Mouse (Mus musculus) kidney, embryonic 16.5 days (tissue): ENCODE results near the gene Ugt1a9. TPM values are rescaled to one million over a fixed set of nuclear protein-coding genes. Genes with fewer than 3 reads are reported as not detected.
A peak's percentile ranks its signal among the peaks of the same experiment; 100 is the strongest.

ENCODE experiments used
- ATAC-seq: fragments of 200-750 bp; cut with Nextera tagmentation; 2 replicates; pipeline ENCODE4 v1.8.0; 2017; ENCODE audit warnings: moderate TSS enrichment; ENCODE audit not compliant: low FRiP score, low TSS enrichment
- H3K27ac ChIP-seq: fragments of 300-500 bp; sonication (generic); 2 replicates; pipeline ENCODE4 v1.5.1; 2014; ENCODE audit warnings: low read length
- H3K27me3 ChIP-seq: fragments of 300-500 bp; sonication (generic); 2 replicates; pipeline ENCODE4 v1.6.1; 2014; ENCODE audit warnings: low read length, control low read depth, mixed read lengths; ENCODE audit not compliant: insufficient read depth
- H3K36me3 ChIP-seq: fragments of 300-500 bp; sonication (generic); 2 replicates; pipeline ENCODE4 v1.6.1; 2014; ENCODE audit warnings: low read length, control low read depth, mixed read lengths; ENCODE audit not compliant: insufficient read depth
- H3K4me1 ChIP-seq: fragments of 300-500 bp; sonication (generic); 2 replicates; pipeline ENCODE4 v1.6.1; 2014; ENCODE audit warnings: low read length, control low read depth, mixed read lengths; ENCODE audit not compliant: insufficient read depth
- H3K4me2 ChIP-seq: fragments of 300-500 bp; sonication (generic); replicated peaks from 2 replicates; pipeline ENCODE4 v1.6.1; 2014; ENCODE audit warnings: low read depth, low read length
- H3K4me3 ChIP-seq: fragments of 300-500 bp; sonication (generic); 2 replicates; pipeline ENCODE4 v1.5.1; 2014; ENCODE audit warnings: mild to moderate bottlenecking, low read length
- H3K9ac ChIP-seq: fragments of 300-500 bp; sonication (generic); replicated peaks from 2 replicates; pipeline ENCODE4 v1.6.1; 2014; ENCODE audit warnings: low read length
- H3K9me3 ChIP-seq: fragments of 300-500 bp; sonication (generic); 2 replicates; pipeline ENCODE4 v1.6.1; 2016; ENCODE audit warnings: low read length, control low read depth
- WGBS: fragments of 180-500 bp; shearing (Covaris S2); extraction: QIAGEN DNeasy Blood & Tissue Kit; methylation state at CpG from one replicate; pipeline ENCODE4 v1.1.7; 2014; 5-methylcytosine and 5-hydroxymethylcytosine counted together
- polyA plus RNA-seq: library from polyadenylated mRNA; unstranded; fragments of >200 nt; fragmentation: Nextera tagmentation; extraction: Ambion mirVana; gene quantifications from 2 replicates; pipeline ENCODE4 v1.2.1, GENCODE M21; 2015

Ugt1a9 gene
- polyA plus RNA-seq, 1 experiment from 2014 or later = 7.1 TPM

DNA sequence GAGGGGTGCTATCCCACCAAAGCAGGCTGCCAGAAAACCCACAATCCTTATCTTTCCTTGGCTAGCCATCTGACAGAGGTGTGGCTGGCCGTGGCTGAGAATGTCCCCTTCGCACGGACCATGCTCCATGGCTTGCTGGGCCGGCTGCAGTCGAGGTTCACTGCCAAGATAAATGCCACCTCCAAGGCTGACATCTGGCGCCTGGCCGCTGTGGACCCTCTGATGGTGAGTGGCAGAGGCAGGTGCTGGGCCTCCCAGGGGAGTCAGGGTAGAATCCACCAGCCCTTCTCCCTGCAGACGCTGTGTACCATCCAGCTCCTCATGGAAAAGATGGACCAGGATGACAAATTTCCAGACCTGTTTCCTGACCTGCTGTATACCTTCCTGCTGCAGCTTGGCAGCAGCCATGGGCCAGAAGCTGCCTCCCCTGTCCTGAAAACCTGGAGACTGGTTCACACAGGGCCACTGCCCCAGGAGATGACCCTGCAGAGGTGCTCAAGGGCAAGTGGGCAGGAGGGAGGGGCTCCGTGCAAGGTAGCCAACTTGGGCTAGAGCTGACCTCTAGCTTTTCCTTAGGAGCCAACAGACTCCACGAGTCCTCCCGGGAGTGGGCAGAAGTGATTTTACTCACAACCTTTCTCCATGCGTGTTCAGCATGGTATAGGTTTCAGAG, 184.3 kb downstream of the Ugt1a9 start:
- Histone ChIP-seq H3K4me3 (no peak overlapping the region), H3K4me2 (no peak overlapping the region), H3K4me1 (peaks cover 10% of the 10 kb centered on the region), H3K27me3 (no peaks in the 10 kb centered on the region), H3K9ac (no peak overlapping the region), H3K27ac (no peak overlapping the region), H3K36me3 (peaks cover 6% of the 10 kb centered on the region), H3K9me3 (peaks cover 56% of the 10 kb centered on the region)
- WGBS = 82% methylated on average over 12 of the region's 12 CpGs
- ATAC-seq = no peak

- H3K36me3 ChIP-seq = peaks cover 10% of the 10 kb centered on the region
- no peak overlapping the region for H3K9ac ChIP-seq
- H3K27me3 ChIP-seq = no peaks in the 10 kb centered on the region
- 54% methylated on average over 2 of the region's 2 CpGs for WGBS
- no peak overlapping the region for H3K27ac ChIP-seq
- peaks cover 13% of the 10 kb centered on the region for H3K4me1 ChIP-seq
- H3K4me3 ChIP-seq = no peak overlapping the region
- no peak overlapping the region for H3K4me2 ChIP-seq
- peaks cover 51% of the 10 kb centered on the region for H3K9me3 ChIP-seq
- no peak for ATAC-seq
Observed at GRCm38 (mm10) chr1:88255466-88255857, 184.9 kb downstream of the Ugt1a9 start.

DNA sequence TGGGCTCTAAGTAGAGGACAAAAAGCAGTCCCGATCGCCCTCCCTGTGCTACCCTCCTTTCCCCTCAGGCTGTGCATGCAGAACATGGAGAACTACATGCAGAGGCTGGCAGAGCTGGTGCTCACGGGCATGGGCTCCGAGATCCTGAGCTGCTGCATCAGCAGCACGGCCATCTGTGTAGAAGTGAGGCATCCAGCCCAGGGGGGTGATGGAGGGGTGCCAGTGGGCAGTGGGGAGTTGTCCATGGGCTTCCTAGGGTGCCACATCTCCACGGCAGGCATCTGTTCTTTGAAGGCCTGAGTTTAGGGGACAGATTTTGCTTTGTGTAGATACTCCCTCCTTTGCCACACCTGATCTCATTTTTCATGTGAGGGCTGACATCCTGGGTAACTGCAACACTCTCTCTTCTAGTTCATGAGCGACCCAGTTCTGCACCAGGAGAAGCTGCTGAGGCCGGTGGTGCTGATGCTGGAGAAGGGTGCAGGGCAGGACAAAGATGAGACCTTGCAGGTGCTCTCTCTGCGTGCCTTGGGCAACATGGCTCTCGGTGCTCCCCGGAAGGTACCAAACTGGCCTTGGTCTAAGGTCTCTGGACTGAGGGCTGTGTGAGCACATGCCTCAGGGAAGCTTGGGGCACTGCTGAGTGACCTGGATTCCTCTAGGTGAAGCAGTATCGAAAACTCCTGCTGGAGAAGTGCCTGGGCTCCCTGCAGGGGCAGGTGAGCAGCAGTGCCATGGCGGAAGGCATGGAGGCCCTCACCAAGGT, 185.6 kb downstream of the Ugt1a9 start:
- no peak overlapping the region for H3K4me2 ChIP-seq
- peaks cover 44% of the 10 kb centered on the region for H3K9me3 ChIP-seq
- WGBS = 82% methylated on average over 13 of the region's 13 CpGs
- no peak overlapping the region for H3K4me3 ChIP-seq
- ATAC-seq = no peak
- H3K9ac ChIP-seq = no peak overlapping the region
- peaks cover 16% of the 10 kb centered on the region for H3K36me3 ChIP-seq
- H3K27me3 ChIP-seq = no peaks in the 10 kb centered on the region
- peaks cover 13% of the 10 kb centered on the region for H3K4me1 ChIP-seq
- H3K27ac ChIP-seq = no peak overlapping the region

- ATAC-seq = no peak
- peaks cover 41% of the 10 kb centered on the region for H3K9me3 ChIP-seq
- no peak overlapping the region for H3K4me3 ChIP-seq
- H3K4me1 ChIP-seq = peaks cover 13% of the 10 kb centered on the region
- H3K36me3 ChIP-seq = peaks cover 25% of the 10 kb centered on the region
- H3K9ac ChIP-seq = no peak overlapping the region
- H3K4me2 ChIP-seq = no peak overlapping the region
- no peaks in the 10 kb centered on the region for H3K27me3 ChIP-seq
- WGBS = 79% methylated on average over 10 of the region's 10 CpGs
- no peak overlapping the region for H3K27ac ChIP-seq
Observed at GRCm38 (mm10) chr1:88256886-88257663, 186.5 kb downstream of the Ugt1a9 start.

DNA sequence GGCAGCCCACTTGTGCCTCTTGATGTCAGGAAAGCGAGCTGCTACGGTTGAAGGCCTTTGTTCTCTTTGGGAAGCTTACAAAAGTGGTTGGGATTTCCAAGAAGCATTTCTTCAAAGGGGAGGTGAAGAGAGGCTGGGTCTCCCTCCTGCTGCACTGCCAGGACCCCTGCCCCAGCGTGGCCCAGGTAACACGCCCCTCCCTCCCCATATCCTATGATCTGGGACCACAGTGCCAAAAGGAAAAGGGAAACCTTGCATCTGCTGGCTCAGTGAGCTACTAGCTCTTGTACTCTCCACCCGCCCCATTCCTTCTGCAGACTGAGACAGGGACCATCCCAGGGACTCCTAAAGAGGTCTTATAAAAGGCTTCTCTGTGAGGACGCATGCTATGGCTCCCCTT, 187.1 kb downstream of the Ugt1a9 start:
- WGBS = 81% methylated on average over 6 of the region's 6 CpGs
- H3K4me1 ChIP-seq = peaks cover 17% of the 10 kb centered on the region
- H3K9me3 ChIP-seq = peaks cover 35% of the 10 kb centered on the region
- no peak overlapping the region for H3K27ac ChIP-seq
- peaks cover 31% of the 10 kb centered on the region for H3K36me3 ChIP-seq
- no peak for ATAC-seq
- no peak overlapping the region for H3K4me3 ChIP-seq
- no peak overlapping the region for H3K4me2 ChIP-seq
- no peak overlapping the region for H3K9ac ChIP-seq
- no peaks in the 10 kb centered on the region for H3K27me3 ChIP-seq

- H3K9ac ChIP-seq = no peak overlapping the region
- H3K27ac ChIP-seq = no peak overlapping the region
- 68% methylated on average over 6 of the region's 6 CpGs for WGBS
- peaks cover 29% of the 10 kb centered on the region for H3K9me3 ChIP-seq
- H3K4me1 ChIP-seq = peaks cover 17% of the 10 kb centered on the region
- H3K4me2 ChIP-seq = no peak overlapping the region
- no peak for ATAC-seq
- H3K36me3 ChIP-seq = peaks cover 38% of the 10 kb centered on the region
- H3K27me3 ChIP-seq = no peaks in the 10 kb centered on the region
- H3K4me3 ChIP-seq = no peak overlapping the region
Observed at GRCm38 (mm10) chr1:88258361-88258760, 187.8 kb downstream of the Ugt1a9 start.

DNA sequence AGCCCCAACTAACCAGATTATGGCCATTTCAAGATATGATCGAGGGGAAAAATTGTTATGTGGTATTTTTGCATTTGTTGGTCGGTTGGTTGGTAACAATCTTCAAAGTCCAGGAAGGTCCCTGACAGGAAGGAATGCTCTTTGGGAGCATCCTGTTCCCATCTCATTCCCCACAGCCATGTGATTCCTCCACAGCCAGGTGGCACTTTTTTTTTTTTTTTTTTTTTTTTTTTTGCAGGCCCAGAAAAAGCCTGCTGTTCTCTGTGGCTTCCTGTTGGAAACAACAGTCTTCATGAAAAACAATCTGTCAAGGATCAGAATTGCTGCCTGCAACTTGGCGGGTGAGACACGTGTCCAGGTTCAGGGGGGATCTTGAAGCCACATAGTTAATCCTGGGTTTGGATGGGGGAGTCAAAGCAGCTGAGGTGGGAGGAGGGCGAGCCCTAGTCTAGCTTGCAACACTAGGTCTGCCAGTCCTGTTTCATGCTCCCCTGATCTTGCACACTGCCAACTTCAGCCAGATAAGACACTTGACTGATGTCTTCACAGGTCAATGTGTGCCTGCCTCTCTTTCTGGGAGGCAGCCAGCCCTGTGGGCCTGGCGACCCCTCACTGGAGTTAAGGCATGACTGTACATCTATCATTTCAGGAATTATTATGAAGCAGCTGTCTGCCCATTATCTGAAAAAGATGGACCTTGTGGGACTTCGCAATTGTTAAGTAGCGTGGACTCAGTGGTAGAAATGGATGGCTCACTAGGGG, 188.5 kb downstream of the Ugt1a9 start:
- no peak overlapping the region for H3K4me3 ChIP-seq
- H3K27ac ChIP-seq = peak overlapping the region; percentile 3; the same call in 1 of the 2 replicates
- ATAC-seq = peak; percentile 16
- no peak overlapping the region for H3K4me2 ChIP-seq
- H3K9ac ChIP-seq = no peak overlapping the region
- H3K4me1 ChIP-seq = peaks cover 17% of the 10 kb centered on the region
- H3K36me3 ChIP-seq = peaks cover 45% of the 10 kb centered on the region
- peaks cover 24% of the 10 kb centered on the region for H3K9me3 ChIP-seq
- 59% methylated on average over 8 of the region's 8 CpGs for WGBS
- no peaks in the 10 kb centered on the region for H3K27me3 ChIP-seq

- 73% methylated on average over 4 of the region's 4 CpGs for WGBS
- H3K27ac ChIP-seq = peak overlapping the region; percentile 3; the same call in 1 of the 2 replicates
- H3K36me3 ChIP-seq = peaks cover 50% of the 10 kb centered on the region
- no peak overlapping the region for H3K4me3 ChIP-seq
- no peak overlapping the region for H3K9ac ChIP-seq
- peaks cover 17% of the 10 kb centered on the region for H3K4me1 ChIP-seq
- no peaks in the 10 kb centered on the region for H3K27me3 ChIP-seq
- H3K4me2 ChIP-seq = no peak overlapping the region
- peak; percentile 7; the same call in 1 of the 2 replicates for ATAC-seq
- H3K9me3 ChIP-seq = peaks cover 19% of the 10 kb centered on the region
Observed at GRCm38 (mm10) chr1:88259643-88260024, 189.0 kb downstream of the Ugt1a9 start.

DNA sequence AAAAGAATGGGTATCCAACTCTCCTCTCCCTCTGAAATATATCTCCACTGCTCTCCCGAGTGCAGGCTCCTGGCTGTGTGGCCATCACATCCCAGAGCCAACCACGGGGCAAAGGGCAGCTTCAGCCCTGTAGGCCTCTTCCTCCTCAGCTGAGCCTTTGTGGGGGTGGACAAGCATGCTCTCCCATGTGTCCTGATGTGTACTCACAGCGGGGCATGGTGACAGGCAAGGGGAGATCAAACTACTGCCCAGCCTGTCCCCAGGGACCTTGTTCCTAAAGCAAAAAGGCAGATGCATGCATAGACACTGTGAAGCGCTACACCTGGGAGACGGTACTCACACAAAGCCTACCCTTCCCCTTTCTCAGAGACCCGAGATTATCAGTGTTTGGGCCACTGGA, 189.5 kb downstream of the Ugt1a9 start:
- H3K9me3 ChIP-seq = peaks cover 14% of the 10 kb centered on the region
- H3K4me1 ChIP-seq = peaks cover 17% of the 10 kb centered on the region
- ATAC-seq = peak; percentile 10; the same call in 1 of the 2 replicates
- H3K9ac ChIP-seq = no peak overlapping the region
- H3K4me2 ChIP-seq = no peak overlapping the region
- H3K27me3 ChIP-seq = no peaks in the 10 kb centered on the region
- no peak overlapping the region for H3K4me3 ChIP-seq
- peaks cover 55% of the 10 kb centered on the region for H3K36me3 ChIP-seq
- no peak overlapping the region for H3K27ac ChIP-seq
- 75% methylated on average over 6 of the region's 6 CpGs for whole genome bisulfite sequencing
